Mouse (Mus musculus): ENCODE results near the gene Gm20538.
A peak's percentile ranks its signal among the peaks of the same experiment; 100 is the strongest.

Gene Gm20538

DNA sequence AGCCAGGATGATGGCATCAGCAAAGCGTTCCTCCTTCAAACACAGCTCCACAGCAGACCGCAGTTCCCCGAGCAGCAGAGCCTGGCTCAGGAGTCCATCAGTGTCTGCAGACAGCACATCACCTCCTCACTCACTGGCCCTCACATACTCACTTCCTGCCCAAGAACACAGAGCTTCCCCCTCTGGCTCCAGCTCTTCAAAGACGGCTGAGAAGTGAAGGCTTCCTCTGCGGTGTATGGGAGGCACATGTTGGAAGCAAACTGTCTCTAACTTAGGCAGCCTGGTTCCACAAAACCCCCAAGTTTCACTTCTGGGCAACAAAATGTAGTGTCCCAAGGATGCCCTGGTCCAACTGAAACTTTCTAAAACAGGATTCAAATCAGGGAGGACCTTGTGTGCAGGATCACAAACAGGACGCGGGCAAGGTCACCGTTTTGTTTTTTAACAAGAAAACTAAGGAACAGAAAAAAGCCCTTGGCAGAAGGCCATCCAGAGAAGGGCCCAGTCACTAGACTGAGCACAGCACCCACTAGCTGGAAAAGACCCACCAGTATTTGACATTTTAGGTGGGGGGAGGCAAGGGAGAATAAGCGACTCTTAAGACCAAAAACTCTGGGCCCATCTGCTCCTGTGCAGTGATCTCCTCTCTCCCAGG lies 27.0 kb downstream of the Gm20538 start:
- no peak for DNase-seq

GRCm38 (mm10) chr19:44519152-44519551 lies 33.5 kb downstream of the Gm20538 start:
- peak in 1 of 2 experiments; percentile 25 for DNase-seq

DNA sequence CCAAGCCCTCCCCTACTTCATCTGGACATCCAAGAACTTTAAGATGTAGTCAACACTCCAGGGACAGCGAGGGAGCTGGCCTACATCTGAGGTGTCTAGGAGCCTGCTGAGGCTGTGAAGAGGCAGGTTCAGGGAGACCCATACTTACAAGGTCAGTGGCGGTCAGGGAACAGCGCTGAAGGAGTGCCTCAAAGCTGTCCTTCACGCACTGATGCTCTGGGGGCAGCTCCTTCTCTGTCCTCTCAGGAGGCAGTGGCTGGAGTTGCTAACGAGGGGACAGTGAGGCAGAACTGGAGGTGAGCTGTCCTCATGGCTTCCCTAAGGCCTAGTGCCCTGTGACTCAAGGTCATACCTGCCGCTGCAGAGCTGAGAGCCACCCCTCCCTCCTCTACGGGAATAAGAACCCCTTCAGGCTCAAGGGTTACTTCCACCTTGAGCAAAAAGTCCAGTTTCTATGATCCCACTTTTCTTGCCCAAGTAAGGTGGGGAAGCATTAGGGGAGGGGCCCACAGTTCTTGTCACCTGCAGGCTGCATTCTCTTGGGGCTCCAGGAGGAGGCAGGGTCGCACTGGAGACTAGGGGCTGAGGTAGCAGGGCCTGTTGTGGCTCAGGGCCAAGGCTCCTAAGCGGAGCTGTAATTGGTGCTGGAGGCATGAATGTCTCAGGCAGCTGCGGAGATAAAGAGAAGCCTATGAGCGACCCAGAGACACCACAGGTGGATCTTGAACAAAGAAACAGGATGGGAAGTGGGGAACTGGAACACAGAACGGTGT lies 34.4 kb downstream of the Gm20538 start:
- DNase-seq = no peak

- no peak for DNase-seq
These were observed 36.9 kb downstream of the Gm20538 start for GRCm38 (mm10) chr19:44515769-44516168.

DNA sequence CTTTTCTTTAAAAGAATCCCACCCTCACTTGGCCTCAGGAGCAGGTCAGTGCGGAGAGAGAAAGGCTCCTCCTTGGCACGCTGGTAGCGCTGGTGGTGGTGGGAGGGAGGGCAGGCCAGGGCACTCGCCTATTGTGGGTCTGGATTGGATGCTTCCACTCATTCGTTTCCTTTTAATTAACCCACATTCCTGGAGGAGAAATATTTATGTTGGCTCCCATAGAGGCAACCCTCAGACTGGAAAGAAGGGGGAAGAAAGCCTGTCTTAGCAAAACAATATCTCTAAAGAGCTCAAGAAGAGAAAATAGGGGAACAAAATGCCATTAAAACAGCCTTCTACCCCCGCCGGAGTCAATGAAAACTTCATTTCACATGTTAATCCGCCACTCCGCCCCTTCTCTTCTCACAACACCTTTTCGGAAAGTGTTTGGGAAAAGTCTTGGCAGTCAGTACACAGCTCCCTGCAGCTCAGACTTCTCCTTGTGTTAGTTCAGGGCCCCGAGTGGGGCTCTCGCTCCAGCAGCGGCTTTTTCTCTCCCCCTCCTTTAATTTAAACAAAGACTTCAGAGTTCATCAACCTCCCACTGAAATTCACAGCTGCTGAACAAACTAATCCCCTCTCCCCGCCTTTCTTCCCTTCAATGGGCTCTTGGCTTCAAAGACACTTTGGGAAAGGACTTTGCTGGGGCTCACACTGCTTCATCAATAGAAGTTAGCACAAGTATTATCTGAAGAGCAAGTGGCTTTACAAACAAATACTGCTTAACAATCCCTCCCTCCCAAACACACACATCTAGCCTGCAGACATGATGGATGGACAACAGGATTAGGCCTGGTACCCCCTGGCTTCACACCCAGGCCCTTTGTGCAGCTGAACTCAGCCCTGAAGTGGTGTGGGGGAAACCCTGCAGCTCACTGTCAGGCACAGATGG lies 37.8 kb downstream of the Gm20538 start:
- no peak for DNase-seq

DNA sequence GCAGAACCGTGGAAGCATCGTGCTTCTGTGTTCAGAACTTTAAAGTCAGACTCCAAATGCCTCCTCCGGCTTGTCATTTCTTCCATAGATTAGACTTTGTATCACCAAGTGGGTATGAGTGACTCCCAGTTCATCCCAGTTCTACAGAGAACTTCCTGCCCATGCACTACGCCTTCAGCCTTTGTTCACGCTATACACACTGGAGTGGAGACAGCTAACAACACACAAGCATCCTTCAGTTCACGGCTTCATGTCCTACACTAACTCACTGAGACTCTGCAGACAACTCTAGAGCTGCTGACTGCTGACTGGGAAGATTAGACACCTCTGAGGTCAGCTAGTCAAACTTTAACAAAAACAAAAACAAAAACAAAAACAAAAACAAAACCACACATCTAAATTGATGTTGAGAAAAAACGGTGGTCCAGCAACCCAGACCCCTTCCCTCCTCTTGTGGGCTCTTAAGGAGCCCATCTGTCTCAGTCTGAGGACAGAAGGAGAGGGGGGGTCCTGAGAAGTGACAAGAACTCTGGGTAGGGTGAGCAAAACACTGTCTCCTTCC lies 38.6 kb downstream of the Gm20538 start:
- DNase-seq = no peak

GRCm38 (mm10) chr19:44513054-44513833 lies 39.4 kb downstream of the Gm20538 start:
- no peak for DNase-seq

DNA sequence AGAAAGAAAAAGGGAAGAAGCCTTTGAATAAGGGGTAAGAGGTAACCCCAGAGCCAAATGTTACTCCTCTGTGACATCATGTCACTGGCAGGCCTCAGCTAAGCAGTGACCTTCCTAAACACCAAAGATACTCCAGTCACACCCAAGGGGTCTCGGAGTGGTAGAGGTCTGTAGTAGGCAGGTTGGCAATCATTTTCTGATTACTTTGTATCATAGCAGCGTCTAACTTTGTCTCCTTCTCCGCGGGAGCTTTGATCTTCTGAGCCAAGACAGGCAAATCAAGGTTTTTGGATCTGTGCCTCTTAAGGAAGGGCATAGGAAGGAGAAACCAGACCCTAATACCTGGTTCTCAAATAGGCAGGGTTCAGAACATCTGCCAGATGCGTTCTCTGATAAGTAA lies 40.0 kb downstream of the Gm20538 start:
- DNase-seq = no peak

GRCm38 (mm10) chr19:44511451-44512231 lies 41.0 kb downstream of the Gm20538 start:
- DNase-seq = no peak

GRCm38 (mm10) chr19:44510534-44511175 lies 42.0 kb downstream of the Gm20538 start:
- no peak for DNase-seq

DNA sequence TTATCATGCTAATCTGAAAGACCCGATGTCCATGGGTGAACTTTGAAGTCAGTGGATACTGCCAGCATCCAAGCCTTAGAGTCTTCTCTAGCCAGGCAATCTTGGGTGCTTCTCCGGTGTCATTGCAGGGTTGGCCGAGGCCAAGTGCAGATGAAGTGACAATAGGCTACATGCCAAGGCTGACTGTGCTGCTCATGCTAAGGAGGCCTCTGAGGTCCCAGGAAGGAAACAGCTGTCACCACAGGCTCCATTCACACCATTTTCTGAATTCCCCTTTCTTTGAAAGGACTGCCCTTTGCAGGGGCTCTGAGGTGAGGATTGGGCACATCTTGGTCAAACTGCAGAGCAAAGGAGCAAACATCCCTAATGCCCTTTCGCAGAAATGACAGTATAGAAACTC lies 49.9 kb downstream of the Gm20538 start:
- DNase-seq = no peak

- no peak for DNase-seq
These were observed 50.7 kb downstream of the Gm20538 start for GRCm38 (mm10) chr19:44501925-44502324.

GRCm38 (mm10) chr19:44500240-44500639 lies 52.4 kb downstream of the Gm20538 start:
- DNase-seq = no peak

GRCm38 (mm10) chr19:44498936-44499335 lies 53.7 kb downstream of the Gm20538 start:
- no peak for DNase-seq

DNA sequence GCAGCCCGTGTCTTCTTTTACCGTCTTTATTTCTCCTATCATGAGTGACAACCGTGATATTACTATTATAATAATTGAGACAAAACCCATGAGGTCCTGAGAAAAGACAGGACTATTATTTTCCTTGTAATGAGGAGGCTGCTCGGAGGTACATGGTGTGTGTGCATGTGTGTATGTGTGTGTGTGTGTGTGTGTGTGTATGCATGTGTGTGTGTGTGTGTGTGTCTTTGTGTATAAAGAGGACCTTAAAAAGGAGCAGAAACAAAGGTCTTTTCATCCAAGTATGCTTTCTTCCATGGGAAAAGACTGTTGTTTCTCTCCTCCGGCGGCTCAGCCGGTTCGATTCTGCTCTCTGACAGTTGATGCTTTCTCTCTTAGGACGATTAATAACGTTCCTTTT lies 55.7 kb downstream of the Gm20538 start:
- DNase-seq = no peak

GRCm38 (mm10) chr19:44496511-44496910 lies 56.1 kb downstream of the Gm20538 start:
- no peak for DNase-seq

All from lung, adult 18-20 months (tissue).